Mouse (Mus musculus) bone marrow, adult 2 months (tissue): ENCODE results near the gene Lrrc8a.

ENCODE experiments used
- CTCF ChIP-seq: fragments of 200-500 bp; IDR thresholded peaks from 2 replicates; pipeline ENCODE4 v1.5.1; 2011; ENCODE audit warnings: low read length, control low read depth; ENCODE audit not compliant: control insufficient read depth, insufficient read depth
- POLR2A ChIP-seq: fragments of 200-500 bp; IDR thresholded peaks from 2 replicates; pipeline ENCODE4 v1.6.1; 2011; ENCODE audit warnings: low read depth, mild to moderate bottlenecking, control low read depth, low read length, borderline replicate concordance; ENCODE audit not compliant: control insufficient read depth

GRCm38 (mm10) chr2:30270134-30270533 lies 32.6 kb downstream of the Lrrc8a start:
- TF ChIP-seq CTCF (peak; percentile 26; the same call in 1 of the 2 replicates), POLR2A (no peak)
